Mouse (Mus musculus): Measurements from ENCODE around the gene Fbxo46. TPM values are rescaled to one million over a fixed set of nuclear protein-coding genes. Genes with fewer than 3 reads are reported as not detected.

Gene Fbxo46
- polyA plus RNA-seq (2014; fragmentation: Illumina TruSeq; extraction: RNeasy Lipid Tissue Mini Kit (QIAGEN cat#74804); ENCODE audit: insufficient read depth, low read depth, low replicate concordance) = 5.1 TPM

GRCm38 (mm10) chr7:19119631-19120429, at the start of gene Fbxo46:
Fbxo46 (plus strand) TSS chr7:19119859.

DNA sequence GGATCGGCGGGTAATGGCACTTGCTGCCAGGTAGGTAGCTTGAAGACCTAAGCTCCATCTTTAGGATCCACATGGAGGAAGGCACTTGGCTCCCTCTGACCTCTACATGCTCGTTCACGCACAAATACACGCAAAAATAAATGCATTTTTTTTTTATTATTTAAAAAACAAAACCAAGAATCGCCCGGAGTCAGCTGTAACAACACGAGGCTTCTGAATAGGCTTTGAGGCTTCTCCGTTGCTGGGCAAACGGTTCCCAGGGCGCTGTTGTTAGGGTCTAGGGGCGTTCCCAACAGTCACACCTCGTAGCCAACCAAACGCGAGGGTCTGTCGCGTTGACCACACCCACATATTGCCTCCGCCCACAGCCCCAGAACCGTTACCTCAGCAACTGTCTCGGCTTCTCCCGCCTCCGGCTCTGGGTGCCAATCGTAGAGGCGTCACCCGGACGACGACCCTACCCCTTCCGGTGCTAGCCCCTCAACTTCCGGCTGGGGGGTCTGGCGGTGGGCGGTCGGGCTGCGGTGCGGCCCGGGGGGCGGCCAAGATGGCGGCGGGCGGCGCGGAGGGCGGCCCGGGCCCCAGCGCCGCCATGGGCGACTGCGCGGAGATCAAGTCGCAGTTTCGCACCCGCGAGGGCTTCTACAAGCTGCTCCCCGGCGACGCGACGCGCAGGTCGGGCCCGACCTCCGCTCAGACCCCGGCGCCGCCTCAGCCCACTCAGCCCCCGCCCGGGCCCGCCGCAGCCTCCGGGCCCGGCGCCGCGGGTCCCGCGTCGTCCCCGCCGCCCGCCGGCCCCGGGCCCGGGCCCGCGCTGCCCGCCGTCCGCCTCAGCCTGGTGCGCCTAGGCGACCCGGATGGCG, 43.7 kb upstream of the Fbxo46 start, which contains the start of gene Dmwd:
Gene Dmwd (plus strand): TSS at position 505 of the 863 bp plus-strand sequence.

GRCm38 (mm10) chr7:19083701-19084100, 36.0 kb upstream of the Fbxo46 start, which contains the start of gene Dmpk:
Dmpk (plus strand) TSS chr7:19083849.

DNA sequence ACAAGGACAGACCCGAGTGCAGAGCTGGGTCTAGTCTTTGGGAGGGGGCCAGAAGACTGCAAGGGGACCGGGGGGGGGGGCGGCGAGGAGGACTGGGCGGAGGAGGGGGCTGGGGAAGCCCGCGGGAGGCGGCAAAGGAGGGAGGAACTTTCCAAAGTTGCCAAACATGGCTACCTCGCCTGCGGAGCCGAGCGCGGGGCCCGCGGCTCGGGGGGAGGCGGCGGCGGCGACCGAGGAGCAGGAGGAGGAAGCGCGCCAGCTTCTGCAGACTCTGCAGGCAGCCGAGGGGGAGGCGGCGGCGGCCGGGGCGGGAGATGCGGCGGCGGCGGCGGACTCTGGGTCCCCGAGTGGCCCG, 25.2 kb upstream of the Fbxo46 start, which contains the start of gene Six5:
Gene Six5 (plus strand): TSS at position 124 of the 355 bp plus-strand sequence.

DNA sequence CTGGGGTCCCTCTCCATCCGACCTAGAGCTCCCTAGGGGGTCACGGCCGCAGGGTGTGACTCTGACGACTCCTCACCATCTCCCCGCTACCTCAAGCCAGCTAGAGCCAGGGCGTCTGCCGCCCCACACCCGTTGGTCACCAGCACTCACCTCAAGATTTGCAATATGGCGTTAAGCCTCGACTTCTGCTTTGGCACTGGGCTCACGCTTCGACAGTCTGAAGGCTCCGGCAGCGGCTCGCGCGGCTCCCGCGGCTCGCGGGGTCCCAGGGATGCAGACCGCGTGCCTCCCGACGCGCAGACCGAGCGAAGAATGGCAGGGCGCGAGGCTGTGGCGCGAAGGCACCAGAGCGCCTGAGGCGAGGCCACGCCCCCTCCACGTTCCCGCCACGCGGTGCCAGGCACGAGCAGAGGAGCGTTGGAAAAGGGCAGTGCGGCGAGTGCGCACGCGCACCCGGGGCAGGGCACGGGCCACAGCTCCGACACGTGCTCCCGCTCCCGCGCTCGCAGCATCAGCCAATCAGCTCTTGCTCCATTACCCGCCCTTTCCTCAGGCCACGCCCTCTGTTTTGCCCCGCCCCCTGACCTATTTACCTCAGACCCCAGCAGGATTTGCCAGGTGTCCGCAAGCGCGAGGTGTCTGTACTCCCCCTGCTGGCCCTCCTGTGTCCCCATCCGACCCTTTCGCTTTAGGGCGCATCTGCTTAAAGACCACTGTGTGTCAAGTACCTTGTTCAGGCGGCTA, 1.5 kb upstream of the Fbxo46 start, which contains the start of gene Gm4969:
Gene Gm4969 (minus strand): TSS at position 341 of the 744 bp plus-strand sequence.

DNA sequence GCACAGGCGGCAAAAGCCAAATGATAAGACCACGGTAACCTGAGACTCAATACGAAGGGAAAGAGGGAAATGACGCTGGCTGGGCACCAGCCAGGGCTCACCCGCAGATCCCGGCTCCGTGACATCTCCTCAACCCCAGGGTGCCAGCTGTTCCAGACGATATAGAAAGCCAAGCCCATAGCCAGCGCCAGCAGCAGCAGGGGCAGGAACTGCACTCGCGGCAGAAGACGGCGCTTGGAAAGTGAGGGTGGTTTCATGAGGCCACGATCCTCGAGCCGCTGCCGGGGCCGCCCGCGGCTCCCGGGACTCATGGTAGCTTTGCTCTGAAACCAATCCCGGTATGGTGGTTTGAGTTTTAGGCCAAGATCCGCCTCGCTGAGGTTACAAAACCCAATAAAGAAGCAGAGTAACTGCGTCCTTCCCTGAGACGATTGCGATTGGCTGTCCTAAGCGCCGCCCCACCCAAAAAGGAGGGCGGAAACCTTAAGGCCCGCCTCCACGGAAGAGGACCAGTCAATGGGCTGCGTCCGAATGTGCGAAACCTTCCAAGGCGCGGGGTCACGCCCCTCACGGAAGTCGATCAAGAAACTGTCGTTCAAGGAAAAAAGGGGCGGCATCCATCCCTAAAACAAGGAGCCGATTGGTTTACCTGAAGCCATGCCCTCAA, 29.3 kb downstream of the Fbxo46 start, which contains the start of gene Qpctl:
Gene Qpctl (minus strand): TSS at position 417 of the 667 bp plus-strand sequence.

GRCm38 (mm10) chr7:19149626-19150025, 30.0 kb downstream of the Fbxo46 start, which contains the start of gene Snrpd2:
Snrpd2 (plus strand) TSS chr7:19149722.

DNA sequence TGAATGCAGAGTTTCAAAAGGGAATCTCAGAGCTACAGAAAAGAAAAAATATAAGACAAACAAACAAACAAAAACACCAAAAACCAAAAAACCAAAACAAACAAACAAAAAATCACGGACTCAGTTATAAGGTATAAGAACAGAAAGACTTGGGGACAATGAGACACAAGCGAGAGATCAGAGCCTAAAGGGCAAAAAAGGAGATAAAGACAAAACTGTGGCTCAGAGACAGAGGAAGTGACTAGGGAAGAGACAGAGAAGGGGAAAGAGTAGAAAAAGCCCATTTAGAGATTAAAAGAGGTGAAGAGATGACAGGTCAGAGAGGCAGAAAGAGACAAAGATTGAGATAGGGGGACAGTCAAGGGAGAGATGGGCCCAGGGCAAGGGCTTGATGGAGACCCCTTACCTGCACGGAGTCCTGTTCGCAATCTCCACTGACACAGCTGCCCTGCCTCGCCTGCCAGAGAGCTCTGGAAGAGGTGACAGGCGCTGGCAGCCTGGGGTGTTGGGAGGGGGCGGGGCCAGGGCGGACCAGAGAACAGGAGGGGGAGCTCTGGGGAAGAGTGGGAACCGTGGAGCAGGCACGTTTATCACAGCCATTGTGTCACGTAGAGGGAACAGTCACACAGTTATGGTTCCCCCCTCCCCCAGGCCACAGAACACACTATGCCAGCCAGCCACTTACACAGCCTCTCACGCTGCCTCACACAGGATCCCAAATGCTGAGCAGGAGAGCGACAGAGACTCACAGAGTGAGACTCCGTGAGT, 46.2 kb downstream of the Fbxo46 start, which contains the start of gene Gipr:
Gene Gipr (minus strand): TSS at position 472 of the 768 bp plus-strand sequence.

GRCm38 (mm10) chr7:19175708-19176515, 56.3 kb downstream of the Fbxo46 start, which contains the start of gene Eml2:
Eml2 (plus strand) TSS chr7:19176421.

Other genes with a start within 250 kb of the Fbxo46 start
- gene Pglyrp1, start 248.5 kb upstream of the Fbxo46 start, polyA plus RNA-seq (2014; fragmentation: Illumina TruSeq; extraction: RNeasy Lipid Tissue Mini Kit (QIAGEN cat#74804); ENCODE audit: insufficient read depth, low read depth, low replicate concordance) = 36.8 TPM
- gene Ccdc61, start 209.4 kb upstream of the Fbxo46 start, polyA plus RNA-seq (2014; fragmentation: Illumina TruSeq; extraction: RNeasy Lipid Tissue Mini Kit (QIAGEN cat#74804); ENCODE audit: insufficient read depth, low read depth, low replicate concordance) = 11.3 TPM
- 2.6 TPM for gene Nova2, start 194.0 kb upstream of the Fbxo46 start, polyA plus RNA-seq (2014; fragmentation: Illumina TruSeq; extraction: RNeasy Lipid Tissue Mini Kit (QIAGEN cat#74804); ENCODE audit: insufficient read depth, low read depth, low replicate concordance)
- not detected for gene Nanos2, start 132.5 kb upstream of the Fbxo46 start, polyA plus RNA-seq (2014; fragmentation: Illumina TruSeq; extraction: RNeasy Lipid Tissue Mini Kit (QIAGEN cat#74804); ENCODE audit: insufficient read depth, low read depth, low replicate concordance)
- gene Mypop, start 128.6 kb upstream of the Fbxo46 start, polyA plus RNA-seq (2014; fragmentation: Illumina TruSeq; extraction: RNeasy Lipid Tissue Mini Kit (QIAGEN cat#74804); ENCODE audit: insufficient read depth, low read depth, low replicate concordance) = 2.8 TPM
- gene Irf2bp1, start 115.8 kb upstream of the Fbxo46 start, polyA plus RNA-seq (2014; fragmentation: Illumina TruSeq; extraction: RNeasy Lipid Tissue Mini Kit (QIAGEN cat#74804); ENCODE audit: insufficient read depth, low read depth, low replicate concordance) = 19.2 TPM
- 0.19 TPM for gene Foxa3, start 96.3 kb upstream of the Fbxo46 start, polyA plus RNA-seq (2014; fragmentation: Illumina TruSeq; extraction: RNeasy Lipid Tissue Mini Kit (QIAGEN cat#74804); ENCODE audit: insufficient read depth, low read depth, low replicate concordance)
- gene Sympk, start 95.5 kb upstream of the Fbxo46 start, polyA plus RNA-seq (2014; fragmentation: Illumina TruSeq; extraction: RNeasy Lipid Tissue Mini Kit (QIAGEN cat#74804); ENCODE audit: insufficient read depth, low read depth, low replicate concordance) = 35.7 TPM
- not detected for gene Rsph6a, start 65.2 kb upstream of the Fbxo46 start, polyA plus RNA-seq (2014; fragmentation: Illumina TruSeq; extraction: RNeasy Lipid Tissue Mini Kit (QIAGEN cat#74804); ENCODE audit: insufficient read depth, low read depth, low replicate concordance)
- 27.0 TPM for gene Dmwd, start 43.6 kb upstream of the Fbxo46 start, polyA plus RNA-seq (2014; fragmentation: Illumina TruSeq; extraction: RNeasy Lipid Tissue Mini Kit (QIAGEN cat#74804); ENCODE audit: insufficient read depth, low read depth, low replicate concordance)
- 30.8 TPM for gene Dmpk, start 36.0 kb upstream of the Fbxo46 start, polyA plus RNA-seq (2014; fragmentation: Illumina TruSeq; extraction: RNeasy Lipid Tissue Mini Kit (QIAGEN cat#74804); ENCODE audit: insufficient read depth, low read depth, low replicate concordance)
- gene Six5, start 25.3 kb upstream of the Fbxo46 start, polyA plus RNA-seq (2014; fragmentation: Illumina TruSeq; extraction: RNeasy Lipid Tissue Mini Kit (QIAGEN cat#74804); ENCODE audit: insufficient read depth, low read depth, low replicate concordance) = 6.2 TPM
- not detected for gene Gm4969, start 1.5 kb upstream of the Fbxo46 start, polyA plus RNA-seq (2014; fragmentation: Illumina TruSeq; extraction: RNeasy Lipid Tissue Mini Kit (QIAGEN cat#74804); ENCODE audit: insufficient read depth, low read depth, low replicate concordance)
- 6.5 TPM for gene Qpctl, start 29.4 kb downstream of the Fbxo46 start, polyA plus RNA-seq (2014; fragmentation: Illumina TruSeq; extraction: RNeasy Lipid Tissue Mini Kit (QIAGEN cat#74804); ENCODE audit: insufficient read depth, low read depth, low replicate concordance)
- 65.6 TPM for gene Snrpd2, start 29.9 kb downstream of the Fbxo46 start, polyA plus RNA-seq (2014; fragmentation: Illumina TruSeq; extraction: RNeasy Lipid Tissue Mini Kit (QIAGEN cat#74804); ENCODE audit: insufficient read depth, low read depth, low replicate concordance)
- gene Gipr, start 46.3 kb downstream of the Fbxo46 start, polyA plus RNA-seq (2014; fragmentation: Illumina TruSeq; extraction: RNeasy Lipid Tissue Mini Kit (QIAGEN cat#74804); ENCODE audit: insufficient read depth, low read depth, low replicate concordance) = 0.12 TPM
- 40.3 TPM for gene Eml2, start 56.6 kb downstream of the Fbxo46 start, polyA plus RNA-seq (2014; fragmentation: Illumina TruSeq; extraction: RNeasy Lipid Tissue Mini Kit (QIAGEN cat#74804); ENCODE audit: insufficient read depth, low read depth, low replicate concordance)
- 4.3 TPM for gene Gpr4, start 92.7 kb downstream of the Fbxo46 start, polyA plus RNA-seq (2014; fragmentation: Illumina TruSeq; extraction: RNeasy Lipid Tissue Mini Kit (QIAGEN cat#74804); ENCODE audit: insufficient read depth, low read depth, low replicate concordance)
- 14.0 TPM for gene Opa3, start 108.5 kb downstream of the Fbxo46 start, polyA plus RNA-seq (2014; fragmentation: Illumina TruSeq; extraction: RNeasy Lipid Tissue Mini Kit (QIAGEN cat#74804); ENCODE audit: insufficient read depth, low read depth, low replicate concordance)
- gene Vasp, start 152.0 kb downstream of the Fbxo46 start, polyA plus RNA-seq (2014; fragmentation: Illumina TruSeq; extraction: RNeasy Lipid Tissue Mini Kit (QIAGEN cat#74804); ENCODE audit: insufficient read depth, low read depth, low replicate concordance) = 88.6 TPM
- not detected for gene Ppm1n, start 160.2 kb downstream of the Fbxo46 start, polyA plus RNA-seq (2014; fragmentation: Illumina TruSeq; extraction: RNeasy Lipid Tissue Mini Kit (QIAGEN cat#74804); ENCODE audit: insufficient read depth, low read depth, low replicate concordance)
- 22.9 TPM for gene Rtn2, start 162.8 kb downstream of the Fbxo46 start, polyA plus RNA-seq (2014; fragmentation: Illumina TruSeq; extraction: RNeasy Lipid Tissue Mini Kit (QIAGEN cat#74804); ENCODE audit: insufficient read depth, low read depth, low replicate concordance)
- 1.3 TPM for gene Fosb, start 190.2 kb downstream of the Fbxo46 start, polyA plus RNA-seq (2014; fragmentation: Illumina TruSeq; extraction: RNeasy Lipid Tissue Mini Kit (QIAGEN cat#74804); ENCODE audit: insufficient read depth, low read depth, low replicate concordance)
- 27.7 TPM for gene Ercc1, start 224.9 kb downstream of the Fbxo46 start, polyA plus RNA-seq (2014; fragmentation: Illumina TruSeq; extraction: RNeasy Lipid Tissue Mini Kit (QIAGEN cat#74804); ENCODE audit: insufficient read depth, low read depth, low replicate concordance)
- gene Cd3eap, start 239.6 kb downstream of the Fbxo46 start, polyA plus RNA-seq (2014; fragmentation: Illumina TruSeq; extraction: RNeasy Lipid Tissue Mini Kit (QIAGEN cat#74804); ENCODE audit: insufficient read depth, low read depth, low replicate concordance) = 5.7 TPM
- 2.5 TPM for gene Ppp1r13l, start 239.9 kb downstream of the Fbxo46 start, polyA plus RNA-seq (2014; fragmentation: Illumina TruSeq; extraction: RNeasy Lipid Tissue Mini Kit (QIAGEN cat#74804); ENCODE audit: insufficient read depth, low read depth, low replicate concordance)

All from lung, adult 10 weeks (tissue).